Comparison of ENCODE assay signal across 1 mouse cellular context in the genomic region with DNA sequence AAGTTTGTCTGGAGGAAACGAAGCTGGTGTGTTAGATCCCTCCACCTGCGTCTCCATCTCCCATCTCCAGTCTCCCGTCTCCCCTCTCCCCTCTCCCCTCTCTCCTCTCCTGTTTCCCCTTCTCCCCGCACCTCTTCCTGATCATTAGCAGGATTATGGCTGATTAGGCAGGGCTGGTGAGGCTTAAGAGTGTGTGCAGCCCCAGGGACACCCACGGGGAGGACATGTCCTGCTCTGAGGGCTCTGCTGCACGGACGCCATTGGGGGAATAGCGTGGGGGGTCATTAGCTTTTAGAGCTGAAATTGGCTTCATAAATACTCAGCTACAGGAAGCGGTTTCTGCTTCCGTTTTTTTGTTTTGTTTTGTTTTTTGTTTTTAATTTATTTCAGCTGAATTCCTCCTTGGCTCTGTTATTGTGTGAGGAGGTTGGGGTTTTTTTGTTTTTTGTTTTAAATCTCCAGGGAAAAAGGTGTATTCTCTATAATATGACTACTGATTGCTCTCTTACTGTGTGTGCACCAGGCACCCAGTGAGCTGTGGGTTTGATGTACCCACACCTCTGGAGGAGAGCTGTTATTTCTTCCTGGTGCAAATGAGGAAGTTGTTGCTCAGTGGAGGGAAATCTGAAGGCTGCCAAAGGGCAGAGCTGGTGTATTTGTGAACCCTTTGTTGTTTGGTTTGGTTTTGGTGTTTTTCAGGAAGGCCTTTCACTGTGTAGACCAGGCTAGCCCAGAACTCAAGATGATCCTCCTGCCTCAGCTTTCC.
TF ChIP-seq lines count a peak whose summit lies in the region.

No protein-coding gene starts in this region.

TF ChIP-seq in MEL, 35 proteins besides CTCF, POLR2A, EP300 and RAD21 (continued from another document):
- TF ChIP-seq GATA1 (IDR thresholded peaks at IDR 0.05; ENCODE audit: low read depth, low read length) (no peak), ZC3H11A (IDR thresholded peaks at IDR 0.05; ENCODE audit: low read depth, low read length) (0 out of 2 replicates have a peak, but pooled peaks have one; percentile 6), ZKSCAN1 (IDR thresholded peaks at IDR 0.05; ENCODE audit: low read depth, low read length) (no peak), MAZ (IDR thresholded peaks at IDR 0.05; ENCODE audit: low read depth, low read length) (0 out of 2 replicates have a peak, but pooled peaks have one; percentile 59), MEF2A (IDR thresholded peaks at IDR 0.05; ENCODE audit: extremely low read depth, insufficient replicate concordance, low read depth, low read length, poor library complexity, severe bottlenecking) (no peak), BHLHE40 (IDR thresholded peaks at IDR 0.05; ENCODE audit: borderline replicate concordance, low read depth, low read length) (no peak; the same call in 1 of the 2 replicates), ELF1 (IDR thresholded peaks at IDR 0.05; ENCODE audit: low read depth, low read length) (peak; percentile 75)
